Mouse (Mus musculus): ENCODE measurements around the gene Fbxo6. TPM values are rescaled to one million over a fixed set of nuclear protein-coding genes. Genes with fewer than 3 reads are reported as not detected.

The Fbxo6 gene
- polyA plus RNA-seq, 1 experiment from 2014 or later: 22.9 TPM

DNA sequence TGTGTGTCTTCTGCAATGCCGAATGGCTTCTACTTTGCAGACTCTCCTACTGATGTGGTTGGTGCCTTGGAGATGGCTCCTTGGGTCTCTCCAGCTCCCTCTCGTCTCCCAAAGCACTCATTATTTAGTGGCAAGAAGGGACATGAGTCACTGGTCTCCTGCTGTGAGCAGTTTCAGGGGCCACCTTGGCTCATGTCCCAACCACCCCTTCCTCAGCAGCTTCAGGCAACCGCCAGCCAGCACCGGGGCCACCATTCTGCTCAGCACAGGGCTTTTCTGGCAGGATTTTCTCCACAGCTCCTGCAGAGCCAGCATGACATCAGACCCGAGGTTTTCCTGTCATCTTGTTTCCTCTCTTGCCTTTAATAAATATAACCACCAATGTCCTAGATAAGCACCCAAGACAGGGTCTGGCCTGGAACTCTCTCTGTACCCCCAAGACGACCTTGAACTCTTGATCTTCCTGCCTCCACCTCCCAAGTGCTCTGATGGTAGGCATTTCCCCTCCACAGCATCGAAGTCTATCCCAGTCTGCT lies 43.3 kb downstream of the Fbxo6 start:
- ATAC-seq: peak; percentile 22; the same call in 1 of the 2 replicates

DNA sequence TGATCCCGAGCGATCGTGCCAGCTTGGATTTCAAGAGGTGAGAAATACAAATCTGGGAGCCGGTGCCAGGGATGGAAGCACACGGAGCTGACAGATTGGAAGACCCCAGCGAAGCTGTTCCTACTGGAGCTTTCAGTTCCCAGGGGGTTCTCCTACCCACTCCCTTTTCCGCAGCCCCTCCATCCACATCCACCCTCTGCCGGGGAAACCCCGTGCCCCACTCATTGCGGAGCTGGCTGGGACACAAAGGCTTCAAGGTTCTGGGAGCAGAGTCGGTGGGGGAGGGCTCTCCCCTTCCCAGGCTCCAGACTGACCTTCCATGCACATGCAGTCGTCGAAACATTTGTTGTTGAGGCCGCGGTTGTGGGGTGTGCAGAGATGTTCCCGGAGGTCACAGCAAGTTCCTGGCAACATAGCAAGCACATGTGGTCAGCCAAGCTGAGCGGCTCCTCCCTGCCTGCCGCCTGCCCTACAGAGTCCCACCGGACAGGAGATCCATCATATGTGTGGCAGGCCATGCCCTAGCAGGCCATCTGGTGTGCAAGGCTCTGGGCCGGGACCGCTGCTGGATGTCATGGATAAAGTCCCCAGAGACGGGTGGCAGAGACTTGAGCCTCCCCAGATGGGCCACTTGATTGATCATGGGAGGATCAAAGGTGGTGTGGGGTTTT lies 44.2 kb downstream of the Fbxo6 start:
- peaks cover 4% of the 10 kb centered on the region; the same call in 1 of the 2 replicates for H3K36me3 ChIP-seq (ENCODE audit: control insufficient read depth, insufficient read depth, low read length)
- H3K4me2 ChIP-seq (ENCODE audit: low read length): no peak overlapping the region
- 32% methylated on average over 22 of the region's 22 CpGs for WGBS
- H3K9me3 ChIP-seq (ENCODE audit: control insufficient read depth, low read length): no peaks in the 10 kb centered on the region
- no peaks in the 10 kb centered on the region for H3K4me1 ChIP-seq (ENCODE audit: control insufficient read depth, insufficient read depth, low read depth, low read length)
- peak overlapping the region; percentile 11; the same call in 1 of the 2 replicates for H3K27ac ChIP-seq (ENCODE audit: low read depth, low read length)
- H3K27me3 ChIP-seq (replicated peaks; ENCODE audit: control insufficient read depth, insufficient read depth, low read length): no peaks in the 10 kb centered on the region
- H3K4me3 ChIP-seq (ENCODE audit: low read length): no peak overlapping the region
- ATAC-seq: peak; percentile 74
- H3K9ac ChIP-seq (ENCODE audit: low read depth, low read length): no peak overlapping the region

More for the DNA sequence above, 43.3 kb downstream of the Fbxo6 start:
- no peaks in the 10 kb centered on the region for H3K4me1 ChIP-seq (ENCODE audit: control insufficient read depth, insufficient read depth, low read depth, low read length)
- H3K27ac ChIP-seq (ENCODE audit: low read depth, low read length): peak overlapping the region; percentile 11
- H3K4me2 ChIP-seq (ENCODE audit: low read length): no peak overlapping the region
- no peak overlapping the region for H3K4me3 ChIP-seq (ENCODE audit: low read length)
- no peaks in the 10 kb centered on the region for H3K9me3 ChIP-seq (ENCODE audit: control insufficient read depth, low read length)
- H3K27me3 ChIP-seq (replicated peaks; ENCODE audit: control insufficient read depth, insufficient read depth, low read length): no peaks in the 10 kb centered on the region
- H3K36me3 ChIP-seq (ENCODE audit: control insufficient read depth, insufficient read depth, low read length): peaks cover 4% of the 10 kb centered on the region; the same call in 1 of the 2 replicates
- 51% methylated on average over 7 of the region's 7 CpGs for WGBS
- no peak overlapping the region for H3K9ac ChIP-seq (ENCODE audit: low read depth, low read length)

DNA sequence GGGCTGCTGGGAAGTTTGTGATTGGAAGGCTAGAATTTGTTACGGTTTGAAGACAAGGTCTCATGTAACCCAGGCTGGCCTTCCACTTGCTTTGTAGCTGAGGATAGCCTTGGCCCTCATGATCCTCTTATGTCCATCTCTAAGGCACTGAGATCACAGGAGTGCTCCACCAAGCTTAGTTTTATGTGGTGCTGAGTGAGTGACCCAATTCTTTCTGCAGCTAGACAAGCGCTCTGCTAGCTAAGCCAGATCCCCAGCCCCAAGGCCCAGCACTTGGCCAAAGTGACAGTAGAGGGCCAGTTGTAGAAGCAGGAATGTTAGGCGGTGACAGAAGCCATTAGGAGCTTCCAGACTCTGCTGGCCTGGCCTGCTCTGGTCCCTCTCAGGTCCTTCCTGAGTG lies 47.8 kb downstream of the Fbxo6 start:
- 92% methylated on average over 3 of the region's 3 CpGs for WGBS

DNA sequence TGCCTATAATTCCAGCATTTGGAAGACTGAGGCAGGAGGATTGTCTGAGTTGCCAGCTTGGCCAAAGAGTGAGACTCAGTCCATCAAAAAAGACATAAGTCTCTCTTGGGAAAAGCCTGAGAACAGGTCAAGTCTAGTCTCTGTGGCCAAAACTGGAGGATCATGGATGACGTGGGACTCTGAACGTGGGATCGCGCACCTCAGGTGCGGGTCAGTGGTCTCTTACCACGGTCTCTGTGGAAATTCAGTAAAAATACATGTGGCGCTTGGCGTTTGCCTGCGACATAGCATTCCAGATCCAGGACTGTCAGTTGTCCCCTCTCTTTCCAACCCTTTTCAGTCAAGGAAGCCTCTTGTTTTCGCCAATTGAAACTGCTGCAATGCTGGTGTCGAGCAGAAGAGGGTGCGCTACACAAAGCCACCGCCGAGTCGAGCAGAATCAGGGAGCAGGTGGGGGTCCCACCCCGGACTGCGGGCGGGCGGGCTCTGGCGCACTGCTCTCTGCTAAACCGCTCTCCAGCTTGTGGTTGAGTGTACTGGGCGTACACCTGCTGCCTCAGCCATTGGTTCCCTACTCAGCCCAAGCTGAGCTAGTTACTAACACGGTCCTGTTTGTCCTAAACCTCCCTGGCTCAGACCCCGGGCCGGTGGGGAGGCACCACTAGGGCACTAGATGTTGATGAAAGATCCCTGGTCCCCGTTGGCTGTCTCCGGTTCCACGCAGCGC lies 50.0 kb downstream of the Fbxo6 start:
- WGBS: 18% methylated on average over 29 of the region's 29 CpGs
- H3K4me3 ChIP-seq (ENCODE audit: low read length): peak overlapping the region; percentile 30

More for the DNA sequence above, 47.8 kb downstream of the Fbxo6 start:
- Histone ChIP-seq H3K9me3 (ENCODE audit: control insufficient read depth, low read length) (no peaks in the 10 kb centered on the region), H3K27ac (ENCODE audit: low read depth, low read length) (no peak overlapping the region), H3K4me1 (ENCODE audit: control insufficient read depth, insufficient read depth, low read depth, low read length) (peaks cover 10% of the 10 kb centered on the region), H3K9ac (ENCODE audit: low read depth, low read length) (no peak overlapping the region), H3K27me3 (replicated peaks; ENCODE audit: control insufficient read depth, insufficient read depth, low read length) (no peaks in the 10 kb centered on the region), H3K36me3 (ENCODE audit: control insufficient read depth, insufficient read depth, low read length) (no peaks in the 10 kb centered on the region), H3K4me3 (ENCODE audit: low read length) (no peak overlapping the region), H3K4me2 (ENCODE audit: low read length) (no peak overlapping the region)
- no peak for ATAC-seq

DNA sequence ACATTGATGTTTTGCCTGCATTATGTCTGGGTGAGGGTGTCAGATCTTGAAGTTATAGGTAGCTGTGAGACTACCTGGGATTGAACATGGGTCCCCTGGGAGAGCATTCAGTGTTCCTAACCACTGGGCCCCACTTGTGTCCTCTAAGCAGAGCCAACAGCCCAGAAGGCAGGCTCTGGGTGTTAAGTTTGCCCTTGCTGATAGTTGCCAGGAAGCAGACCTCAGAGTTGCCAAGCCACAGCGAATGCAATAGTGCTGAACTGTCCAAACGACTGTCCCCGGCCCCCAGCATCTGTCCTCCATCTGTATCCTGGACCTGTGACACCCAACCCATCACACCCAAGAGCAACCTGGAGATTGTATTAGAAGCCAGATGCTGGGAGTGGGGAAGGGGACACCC lies 53.3 kb downstream of the Fbxo6 start:
- WGBS: 78% methylated on average over 3 of the region's 3 CpGs
- H3K27ac ChIP-seq (ENCODE audit: low read depth, low read length): no peak overlapping the region
- H3K4me2 ChIP-seq (ENCODE audit: low read length): no peak overlapping the region
- no peak overlapping the region for H3K4me3 ChIP-seq (ENCODE audit: low read length)
- no peak overlapping the region for H3K9ac ChIP-seq (ENCODE audit: low read depth, low read length)
- H3K4me1 ChIP-seq (ENCODE audit: control insufficient read depth, insufficient read depth, low read depth, low read length): peaks cover 12% of the 10 kb centered on the region
- H3K36me3 ChIP-seq (ENCODE audit: control insufficient read depth, insufficient read depth, low read length): no peaks in the 10 kb centered on the region
- H3K9me3 ChIP-seq (ENCODE audit: control insufficient read depth, low read length): no peaks in the 10 kb centered on the region
- no peaks in the 10 kb centered on the region for H3K27me3 ChIP-seq (replicated peaks; ENCODE audit: control insufficient read depth, insufficient read depth, low read length)
- no peak for ATAC-seq

More for the DNA sequence above, 50.0 kb downstream of the Fbxo6 start:
- Histone ChIP-seq H3K36me3 (ENCODE audit: control insufficient read depth, insufficient read depth, low read length) (no peaks in the 10 kb centered on the region), H3K27ac (ENCODE audit: low read depth, low read length) (peak overlapping the region; percentile 71), H3K4me2 (ENCODE audit: low read length) (peak overlapping the region; percentile 56), H3K9me3 (ENCODE audit: control insufficient read depth, low read length) (no peaks in the 10 kb centered on the region), H3K4me1 (ENCODE audit: control insufficient read depth, insufficient read depth, low read depth, low read length) (peaks cover 12% of the 10 kb centered on the region), H3K27me3 (replicated peaks; ENCODE audit: control insufficient read depth, insufficient read depth, low read length) (no peaks in the 10 kb centered on the region), H3K9ac (ENCODE audit: low read depth, low read length) (peak overlapping the region; percentile 54)
- peak; percentile 87 for ATAC-seq

DNA sequence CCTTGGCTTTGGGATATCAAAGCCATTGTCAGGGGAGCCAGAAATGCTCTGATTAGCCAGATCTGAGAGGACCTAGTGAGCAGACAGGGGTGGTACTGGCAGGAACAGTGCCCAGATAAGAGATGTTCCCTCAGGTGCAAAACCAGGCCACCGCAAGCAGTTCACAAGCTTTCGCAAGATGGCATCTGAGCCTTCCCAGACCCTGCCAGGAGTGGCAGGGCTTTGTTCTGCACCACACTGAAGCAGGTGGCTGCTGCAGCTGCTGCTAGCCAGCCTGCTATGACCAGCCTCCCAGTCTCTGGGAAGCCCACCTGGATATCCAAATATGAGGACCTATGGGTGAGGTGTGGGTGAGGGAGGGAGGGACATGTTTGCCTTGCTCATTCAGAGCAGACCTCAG lies 54.0 kb downstream of the Fbxo6 start:
- Histone ChIP-seq H3K4me2 (ENCODE audit: low read length) (no peak overlapping the region), H3K27me3 (replicated peaks; ENCODE audit: control insufficient read depth, insufficient read depth, low read length) (no peaks in the 10 kb centered on the region), H3K36me3 (ENCODE audit: control insufficient read depth, insufficient read depth, low read length) (no peaks in the 10 kb centered on the region), H3K9ac (ENCODE audit: low read depth, low read length) (no peak overlapping the region), H3K9me3 (ENCODE audit: control insufficient read depth, low read length) (no peaks in the 10 kb centered on the region), H3K27ac (ENCODE audit: low read depth, low read length) (0 out of 2 replicates have a peak overlapping the region, but pooled peaks have one; percentile 0), H3K4me1 (ENCODE audit: control insufficient read depth, insufficient read depth, low read depth, low read length) (peaks cover 12% of the 10 kb centered on the region), H3K4me3 (ENCODE audit: low read length) (no peak overlapping the region)
- WGBS: 87% methylated on average over 2 of the region's 2 CpGs
- no peak for ATAC-seq

Small RNAs within 50 kb of the gene (microRNA-seq; reads per million reads assigned to microRNA genes)
- gene Mir7022: not detected

Other genes starting within 250 kb of the Fbxo6 start
- 107 and 115 TPM in 2 replicates for gene Mfn2, start 247.4 kb downstream of the Fbxo6 start, polyA plus RNA-seq (2015; fragmentation: Nextera tagmentation; extraction: Ambion mirVana)
- 28.4 and 34.8 TPM in 2 replicates for gene Plod1, start 215.4 kb downstream of the Fbxo6 start, polyA plus RNA-seq (2015; fragmentation: Nextera tagmentation; extraction: Ambion mirVana)
- 8.0 and 10.6 TPM in 2 replicates for gene 2510039O18Rik, start 211.2 kb downstream of the Fbxo6 start, polyA plus RNA-seq (2015; fragmentation: Nextera tagmentation; extraction: Ambion mirVana)
- gene Nppb, start 166.4 kb downstream of the Fbxo6 start, polyA plus RNA-seq (2015; fragmentation: Nextera tagmentation; extraction: Ambion mirVana): 0.20 and 0.21 TPM in 2 replicates
- gene Nppa, start 151.4 kb downstream of the Fbxo6 start, polyA plus RNA-seq (2015; fragmentation: Nextera tagmentation; extraction: Ambion mirVana): 1.2 and 1.6 TPM in 2 replicates
- 29.9 and 33.5 TPM in 2 replicates for gene Clcn6, start 113.3 kb downstream of the Fbxo6 start, polyA plus RNA-seq (2015; fragmentation: Nextera tagmentation; extraction: Ambion mirVana)
- 16.5 and 18.5 TPM in 2 replicates for gene Mthfr, start 113.1 kb downstream of the Fbxo6 start, polyA plus RNA-seq (2015; fragmentation: Nextera tagmentation; extraction: Ambion mirVana)
- 7.4 and 9.3 TPM in 2 replicates for gene Agtrap, start 64.1 kb downstream of the Fbxo6 start, polyA plus RNA-seq (2015; fragmentation: Nextera tagmentation; extraction: Ambion mirVana)
- 98.0 and 105 TPM in 2 replicates for gene Mad2l2, start 21.8 kb downstream of the Fbxo6 start, polyA plus RNA-seq (2015; fragmentation: Nextera tagmentation; extraction: Ambion mirVana)
- 12.0 and 14.9 TPM in 2 replicates for gene Draxin, start 21.4 kb downstream of the Fbxo6 start, polyA plus RNA-seq (2015; fragmentation: Nextera tagmentation; extraction: Ambion mirVana)
- 104 and 114 TPM in 2 replicates for gene Fbxo44, start 8.3 kb upstream of the Fbxo6 start, polyA plus RNA-seq (2015; fragmentation: Nextera tagmentation; extraction: Ambion mirVana)
- gene Fbxo2, start 8.5 kb upstream of the Fbxo6 start, polyA plus RNA-seq (2015; fragmentation: Nextera tagmentation; extraction: Ambion mirVana): 24.9 and 31.1 TPM in 2 replicates
- 11.6 and 13.6 TPM in 2 replicates for gene Disp3, start 135.8 kb upstream of the Fbxo6 start, polyA plus RNA-seq (2015; fragmentation: Nextera tagmentation; extraction: Ambion mirVana)